Mouse (Mus musculus) megakaryocyte progenitor cell, adult 5-6 weeks (primary cell): ENCODE results near the gene Slc5a8. TPM values are rescaled to one million over a fixed set of nuclear protein-coding genes. Genes with fewer than 3 reads are reported as not detected.

Source experiments
- ATAC-seq: replicated peaks from 2 replicates; pipeline ENCODE4 v1.8.0; 2016; ENCODE audit warnings: mild to moderate bottlenecking, moderate TSS enrichment, inconsistent platforms; ENCODE audit not compliant: poor library complexity
- total RNA-seq, 2 experiments: library from RNA; stranded (forward) in 1 of 2; stranded (reverse) in 1 of 2; fragments of 157-497, 149-512 nt in 1 of 2; fragments of 200-1000 nt in 1 of 2; gene quantifications; 2 replicates each; pipeline versions ENCODE4 v1.2.3 to v1.2.4; 2015 to 2017

Slc5a8 gene
- total RNA-seq (2015) = not detected in 2 replicates
- not detected in 2 replicates for total RNA-seq (2017)

DNA sequence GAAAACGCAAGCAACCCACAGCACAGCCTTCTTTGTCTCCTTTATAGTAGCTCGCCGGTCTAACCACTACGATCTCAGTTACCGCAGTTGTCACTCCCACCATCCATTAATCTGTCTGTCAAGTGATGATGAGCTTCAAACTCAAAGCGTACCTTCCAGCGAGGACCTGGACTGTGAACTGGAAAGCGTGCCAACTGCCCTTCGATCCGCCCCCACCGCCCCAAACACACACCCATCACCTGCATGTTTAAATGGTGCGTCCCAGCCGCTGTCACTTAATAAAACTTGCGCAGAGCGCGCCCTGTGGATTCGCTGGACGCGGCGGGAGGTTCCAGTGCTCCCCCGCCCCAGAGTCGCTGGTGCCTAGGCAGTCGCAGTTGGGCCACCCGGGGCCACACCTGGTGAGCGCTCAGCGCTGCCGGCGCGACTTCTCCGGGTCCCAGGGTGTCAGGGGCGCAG, at the start of gene Slc5a8:
Gene Slc5a8, plus strand, starts transcription at position 361 of the 459 bp plus-strand sequence.
- no peak for ATAC-seq

DNA sequence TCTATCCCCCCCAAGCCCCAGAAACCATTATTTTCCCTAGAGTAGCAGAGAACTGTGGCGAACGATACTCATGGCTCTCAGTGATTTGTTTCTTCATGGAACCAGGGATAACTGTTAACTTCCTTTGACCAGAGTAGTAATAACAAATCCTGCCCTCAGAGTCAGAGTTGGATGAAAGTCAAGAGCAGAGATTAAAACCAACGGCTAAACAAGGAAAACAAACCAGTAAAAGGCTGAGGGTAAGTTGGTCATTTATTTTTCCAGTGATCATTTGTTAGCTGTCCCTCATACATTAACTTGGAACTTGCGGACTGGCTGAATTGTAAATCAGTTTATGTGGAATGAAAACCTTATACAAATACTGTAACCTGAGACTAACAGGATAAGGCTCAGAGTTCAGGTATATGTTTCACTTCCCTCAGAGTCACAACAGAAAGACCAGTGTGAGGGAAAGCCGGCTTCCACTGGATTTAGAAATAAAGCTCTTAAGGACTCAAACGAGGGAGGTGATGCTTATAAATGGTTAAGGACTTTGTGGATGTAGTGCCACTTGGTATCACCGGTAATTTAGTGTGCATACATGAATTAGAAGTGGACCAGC, 36.8 kb upstream of the Slc5a8 start:
- no peak for ATAC-seq

DNA sequence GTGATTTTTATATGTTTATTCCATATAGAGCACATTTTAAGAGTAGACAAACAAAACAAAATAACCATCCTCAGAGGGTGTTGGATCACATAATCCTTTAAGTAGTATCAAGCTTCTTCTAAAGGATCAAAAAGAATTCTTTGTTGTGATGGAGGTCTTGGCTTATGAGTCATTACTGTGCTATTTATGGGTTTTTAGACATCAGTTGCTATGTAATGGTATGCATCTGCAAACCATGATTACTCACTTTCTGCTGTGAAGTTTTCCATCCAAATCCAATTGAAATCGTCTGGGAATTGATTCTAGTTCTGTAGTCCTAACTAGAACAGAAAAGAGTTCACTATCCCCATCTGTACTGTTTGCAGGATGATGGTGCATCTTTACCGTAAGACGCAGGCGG, 35.8 kb upstream of the Slc5a8 start:
- ATAC-seq = no peak

DNA sequence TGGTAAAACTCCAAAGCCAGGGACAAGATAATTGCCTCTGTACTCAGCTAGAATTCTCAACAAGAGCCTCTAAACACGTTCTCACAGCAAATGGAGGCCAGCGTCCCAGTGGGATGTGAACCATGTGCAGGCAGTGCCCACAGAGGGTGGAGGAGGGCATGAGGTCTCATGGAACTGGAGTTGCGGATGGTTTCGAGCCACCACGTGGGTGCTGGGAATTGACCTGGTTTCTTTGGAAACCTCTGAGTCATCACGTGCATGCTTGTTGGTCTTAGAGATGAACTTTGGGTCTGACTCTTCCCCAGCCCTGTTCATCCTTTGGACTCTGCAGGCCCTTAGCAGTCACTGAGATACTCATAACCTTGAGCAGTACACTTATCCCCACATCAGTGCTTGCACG, 32.5 kb upstream of the Slc5a8 start:
- ATAC-seq = no peak

DNA sequence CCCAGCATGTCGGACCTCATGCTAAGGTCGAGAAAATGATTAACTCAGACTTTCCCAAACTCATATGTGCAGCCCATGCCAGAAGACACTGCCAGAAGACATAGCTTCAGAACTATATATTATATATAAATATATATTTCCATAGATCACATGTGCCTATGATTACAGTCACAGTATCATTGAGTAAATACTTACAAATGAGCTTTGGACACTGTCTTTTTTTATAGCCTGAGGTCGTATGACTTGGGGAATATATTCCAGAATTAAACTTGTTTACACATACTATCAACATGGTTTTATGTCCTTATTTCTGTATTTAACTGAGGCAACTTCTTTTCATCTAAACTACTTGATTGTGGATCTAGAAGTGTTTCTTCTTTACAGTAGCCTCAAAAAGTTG, 24.9 kb upstream of the Slc5a8 start:
- ATAC-seq = no peak

DNA sequence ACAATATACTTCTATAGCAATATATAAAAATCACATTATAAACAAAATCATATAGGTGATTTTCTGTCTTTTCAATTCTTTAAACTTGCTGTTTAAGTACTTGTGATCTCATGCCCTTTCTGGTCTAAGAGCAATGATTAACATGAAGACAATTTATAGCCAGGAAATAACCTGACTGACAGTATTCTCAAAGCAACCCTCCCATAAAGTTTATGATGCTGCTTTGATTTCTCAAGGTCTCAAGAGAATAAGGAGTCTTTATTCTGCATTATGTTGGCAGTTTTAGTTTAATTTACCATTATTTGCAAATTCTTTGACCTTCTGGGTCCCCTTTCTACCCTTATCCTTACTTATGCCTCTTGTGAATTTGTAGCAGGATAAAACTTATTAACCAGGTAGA, 24.4 kb upstream of the Slc5a8 start:
- ATAC-seq = no peak

DNA sequence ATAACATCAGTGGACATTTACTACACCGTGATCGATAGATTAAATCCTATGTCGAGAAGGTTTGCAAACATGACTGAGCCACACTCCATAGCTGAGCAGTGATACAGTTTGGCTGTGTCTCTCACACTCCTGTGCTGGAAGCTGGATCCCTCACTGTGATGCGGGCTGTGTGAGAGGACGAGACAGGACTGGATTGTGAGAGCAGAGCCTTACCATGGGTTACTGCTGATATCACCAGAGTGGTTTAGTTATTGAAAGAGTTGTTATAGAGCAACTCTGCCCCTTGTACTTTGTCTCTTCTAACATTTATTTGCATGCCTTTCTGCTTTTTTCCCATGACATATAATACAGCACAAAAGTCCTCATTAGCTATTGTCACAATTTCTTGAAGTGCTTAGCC, 23.5 kb upstream of the Slc5a8 start:
- no peak for ATAC-seq

DNA sequence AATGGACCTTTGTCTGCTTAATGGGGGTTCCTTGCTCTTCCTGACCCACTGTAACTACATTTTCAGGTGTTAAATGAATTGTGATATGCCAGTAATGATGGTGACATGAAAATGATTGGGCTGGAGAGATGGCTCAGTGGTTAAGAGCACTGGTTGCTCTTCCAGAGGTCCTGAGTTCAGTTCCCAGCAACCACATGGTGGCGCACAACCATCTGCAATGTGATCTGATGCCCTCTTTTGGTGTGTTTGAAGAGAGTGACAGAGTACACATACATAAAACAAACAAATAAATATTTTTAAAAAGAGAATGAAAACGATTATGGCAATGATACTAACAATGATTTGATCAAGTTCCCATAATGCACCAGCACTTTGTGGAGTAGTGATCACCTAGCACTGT, 19.8 kb upstream of the Slc5a8 start:
- no peak for ATAC-seq

DNA sequence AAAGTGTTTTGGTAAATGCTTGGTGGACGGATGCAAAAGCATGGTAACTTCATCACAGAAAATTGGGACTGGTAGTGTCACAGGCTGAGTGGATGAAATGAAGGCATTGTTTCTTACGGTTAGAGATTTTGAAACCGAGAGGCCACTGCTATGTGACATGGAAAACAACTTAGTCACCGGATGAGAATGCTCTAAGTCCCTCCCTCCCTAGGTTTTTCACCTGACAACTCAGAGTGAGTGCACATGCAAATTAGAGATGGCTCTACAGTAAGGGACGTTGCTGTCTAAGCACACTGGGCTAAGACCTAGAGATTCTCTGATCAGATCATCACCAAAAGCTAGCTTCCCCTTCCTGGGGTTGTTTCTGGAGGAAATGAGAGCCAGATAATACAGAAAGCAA, 10.9 kb upstream of the Slc5a8 start:
- ATAC-seq = no peak

DNA sequence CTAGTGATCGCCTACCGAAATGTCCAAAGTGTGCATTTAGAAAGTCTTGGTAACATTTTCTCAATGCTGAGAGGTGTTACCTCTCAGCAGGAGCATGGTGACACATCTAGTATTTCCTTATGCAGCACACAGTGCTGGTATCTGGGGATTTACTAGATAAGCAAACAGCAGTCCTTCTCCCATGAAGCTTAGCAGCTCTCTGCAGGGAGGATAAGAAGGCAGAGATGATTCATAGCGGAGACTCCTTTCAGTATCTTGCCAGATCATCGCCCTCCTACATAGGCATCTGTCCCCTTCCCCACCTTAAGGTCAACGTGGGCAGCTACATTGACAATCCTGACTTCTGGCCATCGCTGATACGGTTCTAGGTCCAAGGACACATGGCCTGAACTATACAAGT, 8.4 kb upstream of the Slc5a8 start:
- no peak for ATAC-seq

DNA sequence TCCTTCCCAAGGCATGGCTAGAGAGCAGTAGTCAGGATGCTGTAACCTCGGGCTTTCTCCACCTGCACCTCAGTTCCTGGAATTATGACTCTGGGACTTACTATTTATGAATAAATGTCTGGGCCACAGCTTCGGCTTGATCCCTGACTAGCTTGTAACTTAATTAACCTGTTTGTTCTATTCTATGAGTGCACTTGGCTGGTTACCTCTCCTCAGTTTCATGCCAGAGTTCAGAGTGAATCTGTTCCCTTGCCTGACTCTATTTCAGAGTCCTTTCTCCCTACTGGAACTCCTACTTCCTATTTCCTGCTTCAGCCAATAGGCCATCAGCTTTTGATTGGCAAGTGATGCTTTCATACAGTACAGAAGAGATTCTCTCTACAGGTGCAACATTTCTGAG, 2.1 kb upstream of the Slc5a8 start:
- ATAC-seq = no peak

DNA sequence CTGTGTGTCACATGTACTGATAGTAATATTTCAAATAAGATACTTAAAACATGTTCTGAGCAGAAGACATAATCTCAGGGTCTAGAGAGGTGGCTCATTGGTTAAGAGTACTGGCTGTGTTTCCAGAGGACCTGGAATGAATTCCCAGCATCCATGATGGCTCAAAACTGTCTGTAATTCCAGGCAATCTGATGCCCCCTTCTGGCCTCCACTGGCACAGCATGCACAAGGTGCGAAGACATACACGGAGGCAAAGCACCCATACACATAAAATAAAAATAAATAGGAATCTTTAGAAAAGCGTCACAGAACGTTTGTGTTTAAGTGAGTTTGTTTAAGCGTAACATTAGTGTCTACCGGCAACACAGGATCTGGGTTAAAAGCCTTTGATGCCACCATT, 956 bp upstream of the Slc5a8 start:
- no peak for ATAC-seq

DNA sequence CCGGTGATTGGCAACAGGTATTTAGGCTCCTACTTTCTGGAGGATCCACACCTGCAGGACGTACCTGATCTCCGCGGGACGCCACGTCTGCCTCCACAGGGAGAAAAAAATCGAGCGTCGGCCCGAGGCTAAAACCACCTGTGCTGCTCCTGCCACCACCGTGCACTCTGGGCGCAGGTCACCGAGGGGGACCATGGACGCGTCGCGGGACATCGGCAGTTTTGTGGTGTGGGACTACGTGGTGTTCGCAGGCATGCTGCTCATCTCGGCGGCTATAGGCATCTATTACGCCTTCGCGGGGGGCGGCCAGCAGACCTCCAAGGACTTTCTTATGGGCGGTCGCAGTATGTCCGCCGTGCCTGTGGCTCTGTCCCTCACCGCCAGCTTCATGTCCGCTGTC, 322 bp downstream of the Slc5a8 start:
- ATAC-seq = no peak

DNA sequence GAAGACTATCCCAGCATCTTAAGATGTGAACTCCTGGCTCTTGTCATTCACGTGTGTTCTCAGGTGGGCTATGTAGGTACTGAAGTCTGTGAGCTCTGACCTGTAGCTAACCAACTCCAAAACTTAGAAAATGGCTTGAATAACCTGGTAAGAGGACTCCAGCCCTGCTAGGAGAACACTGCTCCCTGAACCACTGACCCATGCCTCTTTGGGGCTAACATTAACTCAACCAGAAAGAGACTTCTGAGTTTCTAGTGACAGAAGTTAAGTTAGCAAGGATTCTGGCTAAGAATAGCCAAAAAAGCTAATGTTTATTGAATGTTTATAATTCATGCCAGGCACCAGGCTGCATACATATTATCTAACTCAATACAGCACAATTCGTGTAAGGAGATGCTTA, 2.6 kb downstream of the Slc5a8 start:
- ATAC-seq = no peak

DNA sequence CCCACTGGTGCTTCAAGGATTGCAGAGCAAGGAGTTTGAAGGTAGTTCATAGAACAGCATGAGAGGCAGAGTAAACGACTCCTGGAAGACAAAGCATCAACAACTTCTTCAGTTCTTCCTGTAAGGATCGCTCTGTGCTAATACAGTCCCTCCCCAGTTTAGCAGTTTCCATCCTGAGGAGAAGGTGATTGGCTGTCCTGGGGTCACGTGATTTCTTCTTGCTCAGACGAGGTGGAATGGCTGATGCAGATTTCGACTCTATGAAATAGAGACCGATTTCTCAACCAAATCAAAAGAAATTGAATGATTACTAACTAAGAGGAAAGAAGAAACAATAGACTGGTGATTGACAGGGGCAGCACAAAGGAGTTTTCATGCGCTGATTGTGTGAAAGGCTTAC, 5.6 kb downstream of the Slc5a8 start:
- no peak for ATAC-seq

DNA sequence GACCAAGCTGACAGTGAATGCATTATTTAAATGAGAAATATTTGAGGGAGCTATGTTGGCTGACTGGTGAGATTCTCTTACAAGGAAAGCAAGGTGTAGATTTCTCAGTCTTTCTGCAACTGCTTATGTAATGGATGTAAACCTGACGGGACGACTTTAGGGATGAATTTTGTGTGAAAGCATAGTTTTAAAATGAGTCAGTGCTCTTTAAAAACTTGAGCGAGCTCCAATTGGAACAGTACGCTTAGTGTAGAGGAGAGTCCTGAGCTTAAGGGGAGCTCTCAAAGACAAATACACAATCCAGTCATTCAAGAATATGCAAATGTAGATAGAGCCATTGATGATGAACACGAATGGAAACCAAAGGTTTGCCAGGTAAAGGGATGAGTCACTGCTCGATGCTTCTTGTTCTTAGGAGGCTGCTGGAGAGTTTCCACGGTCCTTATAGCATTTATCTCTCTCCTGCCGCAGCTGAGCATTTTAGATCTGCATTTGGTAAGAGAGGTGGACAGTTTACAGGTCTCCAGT, 6.8 kb downstream of the Slc5a8 start:
- ATAC-seq = no peak

DNA sequence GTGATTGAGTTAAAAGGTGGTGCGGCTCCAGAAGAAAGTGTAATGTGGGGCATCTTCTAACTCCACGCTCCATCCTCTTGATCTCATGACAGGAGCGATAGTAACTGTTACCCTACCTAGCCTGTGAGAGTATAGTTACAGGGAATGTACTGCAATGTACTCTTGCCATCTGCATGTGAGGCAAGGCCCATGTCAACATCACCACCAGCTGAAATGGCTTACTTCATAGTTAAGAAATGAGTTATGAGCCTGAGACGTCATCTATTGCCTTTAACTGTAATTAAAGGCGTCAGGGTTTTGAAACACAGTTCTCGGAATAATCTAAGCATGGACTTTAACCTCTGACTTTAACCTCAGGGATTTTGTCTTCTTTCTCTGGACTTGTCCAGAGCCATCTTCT, 11.2 kb downstream of the Slc5a8 start:
- ATAC-seq = no peak

DNA sequence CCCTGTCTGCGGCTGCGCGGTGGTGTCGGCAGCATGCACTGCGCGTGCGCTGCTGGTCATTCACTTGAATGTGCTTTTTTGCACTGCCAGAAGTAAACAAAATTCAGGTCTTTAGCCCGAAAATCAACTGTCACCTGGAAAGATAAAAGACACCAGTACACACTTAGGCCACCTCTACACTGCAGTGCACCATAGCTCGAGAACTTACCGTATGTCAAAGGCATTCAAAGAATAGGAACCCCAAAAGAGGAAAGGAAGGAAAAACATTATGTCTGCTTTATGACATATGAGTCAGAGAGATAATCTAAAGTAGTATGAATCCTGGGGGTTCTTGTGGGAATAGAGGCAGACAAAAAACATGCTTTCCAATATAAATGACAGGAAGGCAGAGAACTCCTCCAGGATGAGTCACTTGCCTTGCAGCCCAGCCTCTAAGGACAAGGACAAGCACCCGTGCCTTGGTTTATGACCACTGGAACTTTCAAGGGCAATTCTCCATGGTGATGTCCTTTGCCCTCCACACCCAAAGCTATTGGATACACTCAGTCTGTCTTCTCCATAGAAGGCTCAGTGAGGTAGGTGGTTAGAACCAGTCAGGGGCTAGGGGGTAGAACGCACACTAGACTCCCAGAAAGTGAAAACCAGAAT, 64.0 kb downstream of the Slc5a8 start:
- ATAC-seq = no peak

DNA sequence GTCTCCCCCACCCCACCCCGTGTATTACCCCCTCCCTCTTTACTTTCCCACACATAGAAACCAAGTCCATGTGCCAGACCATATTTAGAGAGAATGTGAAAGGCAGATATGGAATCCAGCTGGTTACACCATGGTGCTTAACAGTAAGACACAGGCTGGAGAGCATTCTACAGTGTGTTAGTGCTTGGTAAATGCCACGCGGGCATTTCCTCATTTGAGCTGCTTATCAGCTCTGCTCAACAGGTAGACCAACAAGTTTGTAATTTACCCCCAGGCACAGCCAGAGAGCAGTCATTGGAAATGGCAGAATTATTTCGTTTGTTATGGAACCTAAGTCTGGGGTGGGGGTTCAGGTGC, 64.5 kb downstream of the Slc5a8 start:
- ATAC-seq = no peak

DNA sequence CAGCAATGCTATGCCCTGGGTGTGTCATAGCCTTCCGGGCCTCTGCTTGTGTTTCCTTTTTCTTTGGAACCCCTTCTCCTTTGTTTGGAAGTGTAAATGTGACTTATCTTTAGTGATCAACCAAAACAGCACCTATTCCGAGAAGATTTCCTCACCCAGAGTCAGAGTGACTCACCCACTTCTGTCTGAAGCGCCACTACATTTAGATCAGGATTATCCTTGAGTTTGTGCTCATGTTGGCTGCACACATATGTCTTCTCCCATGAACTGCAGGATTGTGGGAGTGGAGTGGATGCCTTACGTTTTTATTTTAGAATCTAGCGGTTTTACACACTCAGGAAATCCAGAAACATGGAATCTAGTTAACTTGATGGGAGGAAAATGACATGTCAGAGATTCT, 75.0 kb downstream of the Slc5a8 start:
- ATAC-seq = no peak

DNA sequence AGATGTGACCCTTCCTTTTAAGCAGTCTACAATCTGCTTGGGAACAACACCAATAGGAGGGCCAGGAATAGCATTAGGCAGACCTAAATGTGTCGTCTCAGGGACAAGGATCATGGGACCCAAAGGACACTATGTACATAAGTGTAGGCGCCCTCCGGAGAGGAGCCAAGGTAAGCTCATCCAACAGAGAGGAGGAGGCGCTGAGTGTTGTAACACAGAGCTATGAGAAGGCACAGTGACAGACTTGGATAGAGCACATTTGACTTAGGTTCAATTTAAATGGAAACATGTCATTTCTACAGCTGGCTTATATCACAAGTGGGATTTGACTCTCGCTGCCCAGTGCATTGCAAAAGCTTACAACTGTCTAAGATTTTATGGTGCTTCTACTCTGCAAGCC, 82.8 kb downstream of the Slc5a8 start:
- ATAC-seq = no peak

DNA sequence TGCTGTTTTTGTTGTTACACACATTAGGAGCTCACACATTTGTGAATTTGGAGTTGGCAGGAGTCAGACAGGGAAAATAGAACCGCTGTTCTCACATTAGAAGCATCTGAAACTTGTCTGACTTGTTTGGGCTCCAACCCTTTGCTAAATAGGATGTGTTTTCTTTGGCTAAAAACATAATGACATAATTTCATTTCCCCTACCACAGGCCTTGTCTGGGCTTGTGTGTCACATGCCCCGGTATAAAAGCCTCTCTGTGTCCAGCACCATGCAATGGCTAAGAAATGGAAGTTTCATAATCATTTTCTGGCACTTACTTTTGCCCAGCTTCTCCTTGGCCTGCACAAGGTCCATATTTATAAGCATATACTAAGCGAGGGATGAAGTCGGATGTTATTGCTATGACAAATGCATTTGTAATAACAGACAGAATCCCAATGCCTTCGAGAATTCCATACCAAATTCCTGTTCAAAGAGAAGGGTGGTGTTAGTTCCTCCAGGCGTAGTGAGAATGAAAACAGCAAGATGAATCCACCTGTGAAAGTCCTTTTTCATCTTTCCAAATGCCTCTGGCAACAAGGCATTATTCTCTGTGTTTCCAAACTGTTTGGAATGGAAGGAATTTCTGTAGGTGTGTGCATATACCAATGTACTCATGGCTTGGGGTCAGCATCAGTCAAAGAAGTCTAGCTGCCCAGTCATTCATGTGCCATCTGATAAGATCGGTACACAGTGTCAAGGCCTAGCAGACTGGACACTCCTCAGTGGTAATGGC, 85.3 kb downstream of the Slc5a8 start:
- ATAC-seq = no peak
